ENCODE assay signal across 18 mouse cellular contexts in genomic region chr5:149790087-149790486, GRCm38 (mm10).
DNase-seq lines count a peak whose midpoint lies in the region; ATAC-seq and TF ChIP-seq lines count a peak whose summit lies in the region.
"Had no signal": no experiment of that assay in that cellular context is flagged by ENCODE, and none has a peak within 500 bp of the region (broad histone marks: within the 10 kb centered on the region; RNA-seq: fewer than 3 reads in every experiment).

No protein-coding gene starts in this region.

- H3K9ac ChIP-seq in neural tube, embryonic 11.5 days (ENCODE audit: low read length) = no peak overlapping the region
- no peak overlapping the region for H3K9ac ChIP-seq in intestine, postnatal 0 days (ENCODE audit: low read depth, low read length)
- H3K9ac ChIP-seq: heart, embryonic 13.5 days; hindbrain, embryonic 15.5 days; liver, embryonic 12.5 days had no signal

- no peaks in the 10 kb centered on the region for H3K79me2 ChIP-seq in myocyte (ENCODE audit: control insufficient read depth, insufficient read depth)

- TF ChIP-seq POLR2A in myocyte (IDR thresholded peaks at IDR 0.05; ENCODE audit: insufficient read length, low read depth) = no peak

- H3K4me2 ChIP-seq in neural tube, embryonic 11.5 days (ENCODE audit: low read depth) = no peak overlapping the region
- no peak overlapping the region for H3K4me2 ChIP-seq in myocyte (ENCODE audit: low read depth)
- H3K4me2 ChIP-seq in intestine, postnatal 0 days (replicated peaks; ENCODE audit: low read depth) = no peak overlapping the region
- H3K4me2 ChIP-seq: heart, embryonic 13.5 days; hindbrain, embryonic 15.5 days; liver, embryonic 12.5 days had no signal

- WGBS in neural tube, embryonic 11.5 days = 20% methylated on average over 8 of the region's 8 CpGs
- 20% methylated on average over 8 of the region's 8 CpGs for WGBS in intestine, postnatal 0 days

- H3K27ac ChIP-seq in neural tube, embryonic 11.5 days (ENCODE audit: low read depth, low read length) = no peak overlapping the region
- no peak overlapping the region for H3K27ac ChIP-seq in intestine, postnatal 0 days (ENCODE audit: low read depth, low read length)
- H3K27ac ChIP-seq: heart, embryonic 13.5 days; hindbrain, embryonic 15.5 days; liver, embryonic 12.5 days had no signal

- no peak overlapping the region for H3ac ChIP-seq in myocyte (ENCODE audit: control insufficient read depth, insufficient read length)

- H3K4me3 ChIP-seq in neural tube, embryonic 11.5 days (ENCODE audit: low read depth, low read length) = no peak overlapping the region
- no peak overlapping the region for H3K4me3 ChIP-seq in myocyte
- no peak overlapping the region for H3K4me3 ChIP-seq in intestine, postnatal 0 days (ENCODE audit: low read depth, low read length)
- H3K4me3 ChIP-seq: heart, embryonic 13.5 days; hindbrain, embryonic 15.5 days; liver, embryonic 12.5 days had no signal

- H3K4me1 ChIP-seq in neural tube, embryonic 11.5 days (ENCODE audit: control insufficient read depth, insufficient read depth, low read length) = no peaks in the 10 kb centered on the region
- no peaks in the 10 kb centered on the region for H3K4me1 ChIP-seq in intestine, postnatal 0 days (replicated peaks; ENCODE audit: control insufficient read depth, insufficient read depth, low read length)
- H3K4me1 ChIP-seq: heart, embryonic 13.5 days; hindbrain, embryonic 15.5 days; liver, embryonic 12.5 days had no signal

- no peak for TF ChIP-seq CTCF in intestine, postnatal 0 days (IDR thresholded peaks at IDR 0.05; ENCODE audit: low read depth)

- peak; percentile 3 to 10 for DNase-seq in heart, postnatal 10 days
- DNase-seq in heart, postnatal 36 days = no peak
- peak; percentile 15 for DNase-seq in neural tube, embryonic 11.5 days (ENCODE audit: low spot score)
- DNase-seq in neural tube, embryonic 10.5 days (ENCODE audit: extremely low spot score, low spot score) = no peak
- peak; percentile 46 for DNase-seq in embryo, embryonic 10 days (ENCODE audit: low spot score)
- no peak for DNase-seq in spleen, postnatal 4 days (ENCODE audit: low spot score in 2 of 2)
- DNase-seq: cerebellum, adult 2 months; gastrocnemius, postnatal 25 days; kidney, postnatal 14 days; lung, postnatal 14 days; right cerebral cortex, postnatal 4 days; thymus, postnatal 36 days had no signal

- H3K27me3 ChIP-seq in neural tube, embryonic 11.5 days (ENCODE audit: control insufficient read depth, insufficient read depth, low read length) = no peaks in the 10 kb centered on the region
- no peaks in the 10 kb centered on the region for H3K27me3 ChIP-seq in myocyte (ENCODE audit: control insufficient read depth, insufficient read depth, insufficient read length)
- no peaks in the 10 kb centered on the region for H3K27me3 ChIP-seq in intestine, postnatal 0 days (replicated peaks; ENCODE audit: control insufficient read depth, insufficient read depth, low read length)
- H3K27me3 ChIP-seq: heart, embryonic 13.5 days; hindbrain, embryonic 15.5 days; liver, embryonic 12.5 days had no signal

- intact Hi-C loops in heart, postnatal 10 days (cut with DNase I) = no loop called here
- intact Hi-C loops in heart, postnatal 36 days (cut with DNase I) = no loop called here

- no peak for ATAC-seq in neural tube, embryonic 11.5 days (ENCODE audit: insufficient read depth, low FRiP score, low TSS enrichment)
- no peak for ATAC-seq in intestine, postnatal 0 days
- ATAC-seq: forebrain, embryonic 16.5 days; liver, embryonic 12.5 days had no signal

- H3K9me3 ChIP-seq in neural tube, embryonic 11.5 days (ENCODE audit: control insufficient read depth, low read length) = peaks cover 3% of the 10 kb centered on the region; the same call in 1 of the 2 replicates
- H3K9me3 ChIP-seq in intestine, postnatal 0 days (ENCODE audit: control insufficient read depth) = peaks cover 8% of the 10 kb centered on the region; the same call in 1 of the 2 replicates
- H3K9me3 ChIP-seq: hindbrain, embryonic 15.5 days had no signal

- H3K36me3 ChIP-seq in neural tube, embryonic 11.5 days (ENCODE audit: control insufficient read depth, insufficient read depth, low read length) = no peaks in the 10 kb centered on the region
- H3K36me3 ChIP-seq in myocyte (ENCODE audit: control insufficient read depth, insufficient read depth) = no peaks in the 10 kb centered on the region
- no peaks in the 10 kb centered on the region for H3K36me3 ChIP-seq in intestine, postnatal 0 days (ENCODE audit: control insufficient read depth, insufficient read depth)
- H3K36me3 ChIP-seq: heart, embryonic 13.5 days; hindbrain, embryonic 15.5 days; liver, embryonic 12.5 days had no signal

TF ChIP-seq in myocyte, 11 proteins besides CTCF, POLR2A, EP300 and RAD21:
- TF ChIP-seq USF1 (IDR thresholded peaks at IDR 0.05; ENCODE audit: low read depth) = no peak
- TF ChIP-seq POLR2AphosphoS2 (IDR thresholded peaks at IDR 0.05; ENCODE audit: insufficient read length, low read depth) = no peak
- peak; percentile 69 for TF ChIP-seq REST (IDR thresholded peaks at IDR 0.05; ENCODE audit: insufficient read depth, insufficient read length)

Comparison
In these comparisons a context has a peak if more than half of its experiments do, and no peak if none do; other contexts are left out.
1. DNase-seq: peak in heart, postnatal 10 days (2 of 2), neural tube, embryonic 11.5 days (single experiment) and embryo, embryonic 10 days (single experiment); none in heart, postnatal 36 days (0 of 2), neural tube, embryonic 10.5 days (single experiment) and spleen, postnatal 4 days (0 of 2).